Mouse (Mus musculus) intestine, embryonic 16.5 days (tissue): ENCODE measurements at regions not wholly inside any gene's neighbourhood (a gene's known extent, or its start where the extent isn't known, plus 50 kb on each side); places are given as distances from the start of the nearest gene placed in this dataset.
A peak's percentile ranks its signal among the peaks of the same experiment; 100 is the strongest.

Experiments used
- ATAC-seq: fragments of 200-750 bp; cut with Nextera tagmentation; 2 replicates; pipeline ENCODE4 v1.8.0; 2017; ENCODE audit warnings: moderate TSS enrichment, moderate library complexity
- H3K27ac ChIP-seq: fragments of 300-500 bp; sonication (generic); 2 replicates; pipeline ENCODE4 v1.5.1; 2014; ENCODE audit warnings: mild to moderate bottlenecking, low read length
- H3K27me3 ChIP-seq: fragments of 300-500 bp; sonication (generic); replicated peaks from 2 replicates; pipeline ENCODE4 v1.6.1; 2014; ENCODE audit warnings: low read length, control low read depth, mixed read lengths; ENCODE audit not compliant: control insufficient read depth, insufficient read depth
- H3K36me3 ChIP-seq: fragments of 300-500 bp; sonication (generic); 2 replicates; pipeline ENCODE4 v1.6.1; 2014; ENCODE audit warnings: low read length, control low read depth; ENCODE audit not compliant: control insufficient read depth, insufficient read depth
- H3K4me1 ChIP-seq: fragments of 300-500 bp; sonication (generic); 2 replicates; pipeline ENCODE4 v1.6.1; 2014; ENCODE audit warnings: low read length, control low read depth, mixed read lengths; ENCODE audit not compliant: control insufficient read depth, insufficient read depth
- H3K4me2 ChIP-seq: fragments of 300-500 bp; sonication (generic); 2 replicates; pipeline ENCODE4 v1.6.1; 2014; ENCODE audit warnings: low read depth, low read length, control low read depth
- H3K4me3 ChIP-seq: fragments of 300-500 bp; sonication (generic); 2 replicates; pipeline ENCODE4 v1.5.1; 2014; ENCODE audit warnings: mild to moderate bottlenecking, low read length
- H3K9ac ChIP-seq: fragments of 300-500 bp; sonication (generic); 2 replicates; pipeline ENCODE4 v1.6.1; 2014; ENCODE audit warnings: low read depth, low read length
- H3K9me3 ChIP-seq: fragments of 300-500 bp; sonication (generic); 2 replicates; pipeline ENCODE4 v1.6.1; 2016; ENCODE audit warnings: low read length, control low read depth; ENCODE audit not compliant: control insufficient read depth
- WGBS: fragments of 180-500 bp; shearing (Covaris S2); extraction: QIAGEN DNeasy Blood & Tissue Kit; methylation state at CpG from one replicate; pipeline ENCODE4 v1.1.7; 2014; 5-methylcytosine and 5-hydroxymethylcytosine counted together

DNA sequence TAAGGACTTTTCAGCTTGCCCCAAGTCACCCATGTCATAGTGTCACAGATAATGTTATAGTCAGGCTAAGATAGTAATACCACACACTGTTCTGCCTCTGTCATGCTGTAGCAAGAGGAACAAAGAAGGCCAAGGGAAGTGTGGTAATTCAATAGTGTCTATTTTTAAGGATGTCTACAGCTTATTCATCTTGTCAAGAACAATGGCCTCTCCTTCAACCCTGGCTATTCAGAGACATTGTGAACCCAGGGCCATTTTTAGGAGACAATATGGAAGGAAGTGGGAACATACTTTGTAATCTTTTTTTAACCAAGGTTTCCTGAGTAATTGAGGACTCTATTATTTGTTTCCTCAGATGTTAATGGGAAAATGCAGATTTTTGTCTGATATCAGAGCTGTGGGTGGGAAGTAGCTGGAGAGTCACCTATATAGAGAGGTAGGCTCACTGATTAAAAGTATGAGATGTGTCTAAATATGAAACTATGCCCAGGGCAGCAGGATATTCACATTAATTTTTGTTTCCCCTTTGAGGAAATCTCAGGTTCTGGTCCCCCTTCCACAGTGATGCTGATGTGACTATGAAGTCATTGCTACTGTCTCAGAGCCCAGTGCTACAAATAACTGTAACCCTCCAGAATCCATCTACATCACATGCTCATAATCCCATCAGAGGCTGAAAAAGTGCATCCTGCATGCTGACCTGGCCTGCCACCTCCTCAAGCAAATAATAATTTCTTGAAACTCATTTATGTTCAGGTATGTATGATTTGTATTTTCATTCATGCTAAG, 85.7 kb upstream of the Lrrc3b start:
- Histone ChIP-seq H3K9ac (no peak overlapping the region), H3K27ac (no peak overlapping the region), H3K4me1 (no peaks in the 10 kb centered on the region), H3K4me2 (no peak overlapping the region), H3K27me3 (no peaks in the 10 kb centered on the region), H3K4me3 (no peak overlapping the region), H3K36me3 (no peaks in the 10 kb centered on the region), H3K9me3 (no peaks in the 10 kb centered on the region)
- ATAC-seq, result peak; percentile 50; the same call in 1 of the 2 replicates

DNA sequence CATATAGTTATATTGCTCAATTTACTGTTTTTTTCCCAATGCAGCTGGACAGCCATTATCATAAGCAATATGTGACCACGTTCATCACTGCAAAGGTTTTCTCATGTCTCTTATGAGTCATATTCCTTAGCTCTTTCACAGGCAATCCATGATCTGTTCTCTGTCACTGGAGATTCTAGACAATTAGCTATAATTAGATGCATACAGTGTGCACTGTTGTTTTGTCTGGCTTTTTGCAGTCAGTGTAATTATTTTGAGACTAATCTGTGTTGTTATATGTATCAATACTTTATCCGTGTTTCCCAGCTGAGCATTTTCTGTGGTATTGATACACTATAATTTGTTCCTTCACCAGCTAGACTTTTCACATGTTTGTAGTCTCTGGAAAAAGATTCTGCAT, 61.8 kb upstream of the Lrrc3b start:
- no peaks in the 10 kb centered on the region for H3K4me1 ChIP-seq
- no peaks in the 10 kb centered on the region for H3K27me3 ChIP-seq
- H3K9ac ChIP-seq, result no peak overlapping the region
- H3K9me3 ChIP-seq, result no peaks in the 10 kb centered on the region
- H3K27ac ChIP-seq, result no peak overlapping the region
- no peak overlapping the region for H3K4me3 ChIP-seq
- H3K4me2 ChIP-seq, result no peak overlapping the region
- WGBS, result 76% methylated on average over 2 of the region's 2 CpGs
- H3K36me3 ChIP-seq, result no peaks in the 10 kb centered on the region
- no peak for ATAC-seq
